Mouse (Mus musculus) thymus, postnatal 36 days (tissue): Measurements from ENCODE around the gene Pcsk5.

ENCODE experiments used
- DNase-seq, 2 experiments: peaks; one replicate each; pipeline ENCODE4 v3.0.0; 2022; ENCODE audit warnings: mixed read lengths in 2 of 2

The Pcsk5 gene

GRCm38 (mm10) chr19:17837471-17837859 lies at the start of gene Pcsk5:
Gene Pcsk5 (minus strand): TSS chr19:17837632.
- DNase-seq, result peak in 1 of 2 experiments; percentile 5

- DNase-seq, result no peak
Observed at GRCm38 (mm10) chr19:17875804-17876203, 38.4 kb upstream of the Pcsk5 start.

- DNase-seq, result no peak
Observed at GRCm38 (mm10) chr19:17874388-17874787, 37.0 kb upstream of the Pcsk5 start.

GRCm38 (mm10) chr19:17873755-17874154 lies 36.3 kb upstream of the Pcsk5 start:
- DNase-seq, result no peak

- no peak for DNase-seq
Observed at GRCm38 (mm10) chr19:17866317-17866891, 29.0 kb upstream of the Pcsk5 start.

- DNase-seq, result no peak
Observed at GRCm38 (mm10) chr19:17860351-17861014, 23.1 kb upstream of the Pcsk5 start.

GRCm38 (mm10) chr19:17856741-17857140 lies 19.3 kb upstream of the Pcsk5 start:
- DNase-seq, result no peak

- DNase-seq, result no peak
Observed at GRCm38 (mm10) chr19:17848417-17848816, 11.0 kb upstream of the Pcsk5 start.

- DNase-seq, result no peak
Observed at GRCm38 (mm10) chr19:17845967-17846366, 8.5 kb upstream of the Pcsk5 start.

GRCm38 (mm10) chr19:17841586-17841985 lies 4.2 kb upstream of the Pcsk5 start:
- DNase-seq, result no peak

- no peak for DNase-seq
Observed at GRCm38 (mm10) chr19:17839856-17840255, 2.4 kb upstream of the Pcsk5 start.

- DNase-seq, result peak in 1 of 2 experiments; percentile 4
Observed at GRCm38 (mm10) chr19:17836566-17837470, 614 bp downstream of the Pcsk5 start.

GRCm38 (mm10) chr19:17835681-17836565 lies 1.5 kb downstream of the Pcsk5 start:
- DNase-seq, result no peak

GRCm38 (mm10) chr19:17834894-17835293 lies 2.5 kb downstream of the Pcsk5 start:
- no peak for DNase-seq

GRCm38 (mm10) chr19:17831376-17831775 lies 6.1 kb downstream of the Pcsk5 start:
- no peak for DNase-seq

GRCm38 (mm10) chr19:17828414-17828813 lies 9.0 kb downstream of the Pcsk5 start:
- no peak for DNase-seq

GRCm38 (mm10) chr19:17826694-17827093 lies 10.7 kb downstream of the Pcsk5 start:
- no peak for DNase-seq

GRCm38 (mm10) chr19:17820046-17820445 lies 17.4 kb downstream of the Pcsk5 start:
- DNase-seq, result no peak

GRCm38 (mm10) chr19:17819081-17819480 lies 18.4 kb downstream of the Pcsk5 start:
- no peak for DNase-seq

- DNase-seq, result no peak
Observed at GRCm38 (mm10) chr19:17815062-17815461, 22.4 kb downstream of the Pcsk5 start.

- DNase-seq, result no peak
Observed at GRCm38 (mm10) chr19:17813449-17813990, 23.9 kb downstream of the Pcsk5 start.

GRCm38 (mm10) chr19:17812661-17813060 lies 24.8 kb downstream of the Pcsk5 start:
- DNase-seq, result no peak
